Mouse (Mus musculus) midbrain, embryonic 14.5 days (tissue): Measurements from ENCODE around the gene Etv6. TPM values are rescaled to one million over a fixed set of nuclear protein-coding genes. Genes with fewer than 3 reads are reported as not detected.

Experiments used
- ATAC-seq: fragments of 200-750 bp; cut with Nextera tagmentation; 2 replicates; pipeline ENCODE4 v1.8.0; 2017; ENCODE audit warnings: moderate number of reproducible peaks, moderate library complexity; ENCODE audit not compliant: low FRiP score, low TSS enrichment
- DNase-seq: peaks from one replicate; pipeline ENCODE4 v3.0.0-alpha.2; 2015
- H3K27ac ChIP-seq: fragments of 300-500 bp; sonication (generic); replicated peaks from 2 replicates; pipeline ENCODE4 v1.5.1; 2014; ENCODE audit warnings: mild to moderate bottlenecking, low read depth, low read length, moderate library complexity
- H3K27me3 ChIP-seq: fragments of 300-500 bp; sonication (generic); 2 replicates; pipeline ENCODE4 v1.6.1; 2014; ENCODE audit warnings: low read length, control low read depth, mixed read lengths; ENCODE audit not compliant: control insufficient read depth, insufficient read depth
- H3K36me3 ChIP-seq: fragments of 300-500 bp; sonication (generic); 2 replicates; pipeline ENCODE4 v1.6.1; 2014; ENCODE audit warnings: low read length, control low read depth; ENCODE audit not compliant: control insufficient read depth, insufficient read depth
- H3K4me1 ChIP-seq: fragments of 300-500 bp; sonication (generic); 2 replicates; pipeline ENCODE4 v1.6.1; 2014; ENCODE audit warnings: mild to moderate bottlenecking, antibody characterized with exemption, low read length, control low read depth; ENCODE audit not compliant: control insufficient read depth, insufficient read depth
- H3K4me2 ChIP-seq: fragments of 300-500 bp; sonication (generic); 2 replicates; pipeline ENCODE4 v1.6.1; 2014; ENCODE audit warnings: mild to moderate bottlenecking, low read length, moderate library complexity
- H3K4me3 ChIP-seq: fragments of 300-500 bp; sonication (generic); replicated peaks from 2 replicates; pipeline ENCODE4 v1.5.1; 2014; ENCODE audit warnings: low read depth, low read length
- H3K9ac ChIP-seq: fragments of 300-500 bp; sonication (generic); replicated peaks from 2 replicates; pipeline ENCODE4 v1.6.1; 2014; ENCODE audit warnings: mild to moderate bottlenecking, low read length, moderate library complexity
- H3K9me3 ChIP-seq: fragments of 300-500 bp; sonication (generic); 2 replicates; pipeline ENCODE4 v1.6.1; 2016; ENCODE audit warnings: low read length, control low read depth, mixed read lengths; ENCODE audit not compliant: control insufficient read depth
- WGBS: fragments of 180-500 bp; shearing (Covaris S2); extraction: QIAGEN DNeasy Blood & Tissue Kit; methylation state at CpG from one replicate; pipeline ENCODE4 v1.1.7; 2014; 5-methylcytosine and 5-hydroxymethylcytosine counted together
- polyA plus RNA-seq: library from polyadenylated mRNA; unstranded; fragments of >200 nt; fragmentation: Nextera tagmentation; extraction: Ambion mirVana; gene quantifications from 2 replicates; pipeline ENCODE4 v1.2.1, GENCODE M21; 2014

The Etv6 gene
- polyA plus RNA-seq, 1 experiment from 2014 or later, result 7.9 TPM

DNA sequence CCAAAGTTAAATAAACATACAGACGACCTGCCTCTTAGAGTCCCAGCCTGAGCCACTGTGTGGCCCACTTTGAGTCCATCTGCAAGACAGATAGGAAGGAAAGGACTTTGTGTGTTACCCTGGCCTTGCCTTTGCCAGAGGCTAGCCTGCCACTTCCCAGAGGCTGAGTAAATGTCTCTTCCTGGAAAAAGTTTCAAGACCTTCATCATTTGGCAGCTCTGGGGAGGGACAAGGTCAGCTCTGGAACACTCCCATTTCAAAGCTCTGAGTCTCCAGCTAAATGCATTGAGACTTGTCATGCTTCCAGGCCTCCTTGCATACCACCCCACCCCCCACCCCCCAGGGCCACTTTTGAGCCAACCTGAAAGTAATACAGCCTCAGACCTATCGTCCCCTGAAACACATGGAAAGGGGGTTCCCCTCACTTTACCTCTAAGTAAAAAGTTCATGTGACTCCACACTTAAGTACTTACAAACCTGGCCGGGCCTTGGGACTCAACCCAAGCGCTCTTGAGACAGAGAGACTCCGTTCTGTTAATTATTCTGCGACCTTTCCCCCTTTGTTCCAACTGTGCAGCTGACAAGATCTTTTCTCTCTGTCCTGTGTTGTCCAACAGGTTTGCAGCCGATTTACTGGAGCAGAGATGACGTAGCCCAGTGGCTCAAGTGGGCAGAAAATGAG lies 186.9 kb downstream of the Etv6 start:
- Histone ChIP-seq H3K27ac (no peak overlapping the region), H3K4me2 (no peak overlapping the region), H3K36me3 (0 out of 2 replicates have a peak, but pooled peaks cover 3% of the 10 kb centered on the region), H3K4me3 (no peak overlapping the region), H3K4me1 (no peaks in the 10 kb centered on the region), H3K9ac (no peak overlapping the region), H3K9me3 (no peaks in the 10 kb centered on the region), H3K27me3 (no peaks in the 10 kb centered on the region)
- DNase-seq, result no peak
- 47% methylated on average over 8 of the region's 8 CpGs for WGBS
- ATAC-seq, result no peak

DNA sequence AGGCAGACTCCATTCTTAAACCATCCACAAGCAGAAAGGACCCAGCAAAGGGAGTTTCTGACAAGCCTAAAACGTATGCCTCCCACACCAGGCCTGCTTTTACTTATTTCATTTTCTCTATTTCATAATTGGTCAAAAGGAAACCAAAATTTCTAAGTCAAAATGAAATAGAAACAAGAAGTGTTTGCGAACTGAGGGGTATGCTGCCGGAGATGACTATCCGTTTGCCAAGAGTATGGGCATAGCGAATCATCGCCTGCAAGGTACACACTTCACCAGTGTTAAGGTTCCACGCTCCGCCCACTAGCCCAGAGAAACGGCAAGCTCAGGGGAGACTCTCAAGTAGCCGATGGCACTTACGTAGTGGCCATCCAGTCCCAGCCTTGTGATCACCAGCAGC lies 190.1 kb downstream of the Etv6 start:
- DNase-seq (no peak), ATAC-seq (no peak)
- Histone ChIP-seq H3K27me3 (no peaks in the 10 kb centered on the region), H3K9ac (no peak overlapping the region), H3K4me3 (no peak overlapping the region), H3K4me2 (no peak overlapping the region), H3K27ac (no peak overlapping the region), H3K9me3 (no peaks in the 10 kb centered on the region), H3K36me3 (0 out of 2 replicates have a peak, but pooled peaks cover 3% of the 10 kb centered on the region), H3K4me1 (no peaks in the 10 kb centered on the region)
- WGBS, result 94% methylated on average over 11 of the region's 11 CpGs

DNA sequence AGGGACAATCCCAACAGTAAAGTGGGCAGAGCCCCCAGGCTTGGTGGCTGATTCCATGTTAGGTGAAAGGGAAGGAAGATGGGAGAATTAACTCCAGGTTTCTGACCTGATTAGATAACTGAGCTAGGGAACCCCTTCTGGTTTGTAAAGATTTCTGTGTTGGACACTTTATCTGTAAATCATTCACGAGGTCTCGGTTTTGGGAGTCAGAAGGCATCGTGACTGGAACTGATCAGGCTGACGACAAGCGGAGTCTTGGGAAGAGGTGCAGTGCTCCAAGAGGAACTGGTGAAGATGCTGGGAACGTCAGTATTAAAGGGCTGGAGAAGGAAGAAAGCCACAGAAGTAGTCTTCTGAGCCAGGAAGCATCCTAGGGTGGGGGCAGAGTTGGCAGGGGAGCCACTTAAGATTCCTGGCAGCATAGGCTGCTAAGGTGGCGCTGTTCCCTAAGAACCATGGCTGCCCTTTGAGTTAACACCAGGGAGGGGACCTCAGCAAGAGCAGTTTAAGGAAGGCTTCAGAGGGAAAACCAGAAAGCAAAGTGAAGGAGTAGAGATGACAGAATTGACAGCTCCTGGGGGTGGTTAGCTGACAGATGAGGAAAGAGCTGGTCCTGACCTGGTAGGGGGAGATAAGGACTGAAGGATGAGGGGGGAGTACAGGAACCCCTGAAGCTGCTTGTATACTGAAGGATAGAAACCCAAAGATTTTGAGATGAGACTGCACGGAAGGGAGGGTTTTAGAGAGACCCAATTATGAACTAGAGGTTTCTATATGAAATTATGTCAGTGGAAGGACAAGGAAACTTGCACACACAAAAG lies 191.1 kb downstream of the Etv6 start:
- H3K4me1 ChIP-seq, result no peaks in the 10 kb centered on the region
- ATAC-seq, result no peak
- no peaks in the 10 kb centered on the region for H3K27me3 ChIP-seq
- H3K4me3 ChIP-seq, result no peak overlapping the region
- H3K9me3 ChIP-seq, result no peaks in the 10 kb centered on the region
- H3K4me2 ChIP-seq, result no peak overlapping the region
- no peak overlapping the region for H3K27ac ChIP-seq
- 92% methylated on average over 8 of the region's 8 CpGs for WGBS
- no peak for DNase-seq
- no peak overlapping the region for H3K9ac ChIP-seq
- 0 out of 2 replicates have a peak, but pooled peaks cover 3% of the 10 kb centered on the region for H3K36me3 ChIP-seq

DNA sequence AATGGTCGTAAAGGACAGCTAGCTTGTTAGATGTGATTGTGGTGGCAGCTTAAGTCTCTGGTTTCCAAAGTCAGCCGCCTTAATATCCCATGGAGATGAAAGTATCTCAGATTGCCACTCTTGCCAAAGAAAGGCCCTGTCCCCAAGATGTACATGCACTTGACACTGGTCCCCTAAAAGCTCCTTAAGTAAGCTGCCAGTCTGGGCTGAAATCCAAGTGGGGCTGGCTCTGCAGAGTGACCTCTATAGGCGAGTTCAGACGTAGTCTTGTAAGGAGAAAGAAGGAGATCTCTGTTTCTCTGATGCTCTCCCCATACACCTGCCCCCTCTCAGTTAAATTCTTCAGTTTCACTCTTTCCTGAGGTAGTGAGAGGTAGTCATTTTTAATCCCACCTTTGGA lies 200.8 kb downstream of the Etv6 start:
- ATAC-seq (no peak), DNase-seq (peak; percentile 18)
- H3K27me3 ChIP-seq, result no peaks in the 10 kb centered on the region
- H3K9me3 ChIP-seq, result no peaks in the 10 kb centered on the region
- H3K4me1 ChIP-seq, result no peaks in the 10 kb centered on the region
- H3K9ac ChIP-seq, result no peak overlapping the region
- H3K4me2 ChIP-seq, result no peak overlapping the region
- no peaks in the 10 kb centered on the region for H3K36me3 ChIP-seq
- 80% methylated on average over 4 of the region's 4 CpGs for WGBS
- no peak overlapping the region for H3K4me3 ChIP-seq
- no peak overlapping the region for H3K27ac ChIP-seq

DNA sequence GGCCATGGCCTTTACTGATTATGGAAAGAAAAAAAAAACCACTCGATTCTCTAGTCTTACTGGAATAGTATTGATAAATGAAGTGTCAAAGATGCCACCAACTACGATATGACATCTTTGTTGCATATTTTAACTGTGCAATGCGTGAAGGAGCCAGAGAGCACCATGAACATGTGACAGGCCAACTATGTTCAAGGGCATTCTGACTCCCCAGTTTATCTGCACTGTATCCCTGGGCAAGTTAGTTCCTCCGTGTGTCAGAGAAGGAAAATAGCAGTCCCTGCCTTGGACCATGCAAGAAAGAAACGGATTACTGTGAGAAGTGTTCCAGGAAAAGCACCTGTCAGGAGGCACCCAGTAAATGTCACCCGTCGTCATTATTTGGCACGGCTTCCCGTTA lies 203.0 kb downstream of the Etv6 start:
- ATAC-seq (no peak), DNase-seq (no peak)
- no peak overlapping the region for H3K4me2 ChIP-seq
- no peak overlapping the region for H3K9ac ChIP-seq
- no peaks in the 10 kb centered on the region for H3K4me1 ChIP-seq
- 92% methylated on average over 9 of the region's 9 CpGs for WGBS
- no peak overlapping the region for H3K4me3 ChIP-seq
- no peaks in the 10 kb centered on the region for H3K27me3 ChIP-seq
- no peaks in the 10 kb centered on the region for H3K9me3 ChIP-seq
- H3K36me3 ChIP-seq, result no peaks in the 10 kb centered on the region
- H3K27ac ChIP-seq, result no peak overlapping the region

DNA sequence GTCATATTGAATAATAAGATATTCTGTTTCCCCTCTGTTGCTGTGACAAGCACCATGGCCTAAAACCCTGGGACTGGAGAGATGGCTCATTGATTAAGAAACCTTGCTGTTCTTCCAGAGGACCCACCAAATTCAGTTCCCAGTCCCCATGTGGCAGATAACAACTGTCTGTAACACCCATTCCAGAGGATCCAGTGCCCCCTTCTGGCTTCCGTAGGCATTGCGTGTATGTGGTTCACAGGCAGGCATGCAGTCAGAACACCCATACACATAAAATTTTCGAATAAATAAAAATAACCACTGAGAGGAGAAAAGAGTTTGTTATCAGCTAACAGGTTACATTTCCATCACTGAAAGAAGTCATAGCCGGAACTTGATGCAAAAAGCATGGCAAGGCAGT lies 205.5 kb downstream of the Etv6 start:
- DNase-seq (no peak), ATAC-seq (no peak)
- Histone ChIP-seq H3K9ac (no peak overlapping the region), H3K4me2 (no peak overlapping the region), H3K27ac (no peak overlapping the region), H3K9me3 (no peaks in the 10 kb centered on the region), H3K4me3 (no peak overlapping the region), H3K4me1 (no peaks in the 10 kb centered on the region), H3K36me3 (no peaks in the 10 kb centered on the region), H3K27me3 (no peaks in the 10 kb centered on the region)
- 99% methylated on average over 4 of the region's 4 CpGs for WGBS

DNA sequence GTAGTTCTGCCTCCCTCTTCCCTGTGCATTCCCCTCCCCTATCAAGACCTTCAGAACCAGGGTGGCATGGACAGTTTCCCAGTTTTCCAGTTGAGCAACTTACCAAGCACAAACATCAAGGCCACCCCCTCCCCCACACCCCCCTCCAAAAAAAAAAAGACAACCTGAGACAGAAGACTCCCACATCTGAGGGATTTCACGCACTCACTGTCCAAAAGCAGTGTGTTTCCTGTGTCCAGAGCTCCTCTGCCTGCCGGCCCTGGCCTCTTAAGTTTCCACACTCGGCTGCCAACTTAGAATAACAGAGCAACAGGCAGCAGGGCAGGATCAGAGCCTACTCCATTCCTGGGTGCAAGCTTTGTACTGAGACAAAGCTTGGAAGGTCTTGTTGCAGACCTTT lies 207.6 kb downstream of the Etv6 start:
- Histone ChIP-seq H3K4me1 (no peaks in the 10 kb centered on the region), H3K4me3 (no peak overlapping the region), H3K36me3 (no peaks in the 10 kb centered on the region), H3K9ac (no peak overlapping the region), H3K4me2 (no peak overlapping the region), H3K27ac (no peak overlapping the region), H3K27me3 (no peaks in the 10 kb centered on the region), H3K9me3 (no peaks in the 10 kb centered on the region)
- 37% methylated on average over 3 of the region's 3 CpGs for WGBS
- ATAC-seq (no peak), DNase-seq (no peak)

DNA sequence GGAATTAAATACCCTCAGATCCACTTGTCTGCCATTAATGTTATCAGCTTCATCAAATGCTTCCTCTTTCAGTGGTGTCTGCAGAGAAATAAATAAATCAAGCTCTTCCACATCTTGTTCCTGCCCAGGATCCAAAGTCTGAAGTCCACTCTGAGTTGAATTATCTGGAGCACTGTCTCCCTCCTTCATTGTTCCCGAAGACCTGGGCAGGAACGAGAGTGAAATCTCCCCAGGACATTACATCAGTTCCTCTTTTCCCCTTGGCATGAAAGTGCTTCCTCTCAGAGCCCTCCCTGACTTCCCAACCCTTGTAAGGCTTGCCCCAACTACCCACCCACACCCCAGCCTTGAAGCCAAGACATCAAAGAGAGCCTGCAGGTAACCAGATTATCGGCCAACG lies 208.0 kb downstream of the Etv6 start:
- DNase-seq (no peak), ATAC-seq (no peak)
- H3K9me3 ChIP-seq, result no peaks in the 10 kb centered on the region
- H3K9ac ChIP-seq, result no peak overlapping the region
- no peak overlapping the region for H3K4me2 ChIP-seq
- no peaks in the 10 kb centered on the region for H3K4me1 ChIP-seq
- no peak overlapping the region for H3K27ac ChIP-seq
- no peaks in the 10 kb centered on the region for H3K27me3 ChIP-seq
- no peak overlapping the region for H3K4me3 ChIP-seq
- WGBS, result 88% methylated on average over 4 of the region's 4 CpGs
- H3K36me3 ChIP-seq, result 0 out of 2 replicates have a peak, but pooled peaks cover 3% of the 10 kb centered on the region

DNA sequence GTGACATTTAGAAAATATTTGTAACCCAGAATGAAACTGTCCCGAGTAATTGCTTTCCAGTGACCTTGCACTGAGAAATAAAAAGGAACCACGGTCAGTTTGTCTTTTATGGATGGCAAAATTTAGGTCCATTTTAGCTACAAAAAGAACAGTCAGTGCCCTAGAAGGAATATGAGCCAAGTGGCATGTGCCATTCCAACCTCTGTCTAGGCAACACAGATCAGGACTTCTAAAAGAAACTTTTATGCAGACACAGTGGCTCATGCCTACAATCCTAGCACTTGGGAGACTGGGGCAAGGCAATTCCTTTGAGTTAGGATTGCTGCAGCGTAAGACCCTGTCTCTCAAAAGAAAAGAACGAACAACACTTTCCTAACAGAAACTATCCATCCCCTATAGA lies 208.6 kb downstream of the Etv6 start:
- Histone ChIP-seq H3K27me3 (no peaks in the 10 kb centered on the region), H3K9ac (no peak overlapping the region), H3K9me3 (no peaks in the 10 kb centered on the region), H3K4me1 (no peaks in the 10 kb centered on the region), H3K4me2 (no peak overlapping the region), H3K36me3 (0 out of 2 replicates have a peak, but pooled peaks cover 8% of the 10 kb centered on the region), H3K4me3 (no peak overlapping the region), H3K27ac (no peak overlapping the region)
- 96% methylated on average over 4 of the region's 4 CpGs for WGBS
- DNase-seq (no peak), ATAC-seq (no peak)
